Mouse (Mus musculus) lung, adult 2 months (tissue): ENCODE measurements around the gene Slc41a2.

Experiments
- CTCF ChIP-seq: fragments of 200-500 bp; IDR thresholded peaks from 2 replicates; pipeline ENCODE4 v1.5.1; 2011; ENCODE audit warnings: mild to moderate bottlenecking, low read length, control low read depth; ENCODE audit not compliant: insufficient read depth
- POLR2A ChIP-seq: fragments of 200-500 bp; IDR thresholded peaks from 2 replicates; pipeline ENCODE4 v1.6.1; 2011; ENCODE audit warnings: low read depth, mild to moderate bottlenecking, control low read depth, low read length, borderline replicate concordance; ENCODE audit errors: extremely low read depth

- TF ChIP-seq CTCF, result no peak
- no peak for TF ChIP-seq POLR2A
These were observed 109.1 kb downstream of the Slc41a2 start for GRCm38 (mm10) chr10:83228626-83229025.
